ENCODE assay signal across 27 mouse cellular contexts in genomic region chr13:4183116-4183515, GRCm38 (mm10). TPM values are rescaled to one million over a fixed set of nuclear protein-coding genes. Genes with fewer than 3 reads are reported as not detected.
DNase-seq lines count a peak whose midpoint lies in the region; ATAC-seq and TF ChIP-seq lines count a peak whose summit lies in the region.
"Had no signal": no experiment of that assay in that cellular context is flagged by ENCODE, and none has a peak within 500 bp of the region (broad histone marks: within the 10 kb centered on the region; RNA-seq: fewer than 3 reads in every experiment).

No protein-coding gene starts in this region.

- WGBS in heart, embryonic 16.5 days, result 65% methylated on average over 9 of the region's 9 CpGs
- 62% methylated on average over 9 of the region's 9 CpGs for WGBS in hindbrain, embryonic 10.5 days

- 0 out of 2 replicates have a peak, but pooled peaks have one; percentile 32 for ATAC-seq in heart, embryonic 16.5 days (replicated peaks; ENCODE audit: extremely low read depth, insufficient read depth, low FRiP score)
- ATAC-seq: forebrain, embryonic 14.5 days; hindbrain, postnatal 0 days; intestine, postnatal 0 days; midbrain, embryonic 13.5 days had no signal

- no peak for TF ChIP-seq EP300 in ES-Bruce4 (IDR thresholded peaks at IDR 0.05; ENCODE audit: insufficient read depth, low read depth, low read length)

- no peak for TF ChIP-seq POLR2A in ES-Bruce4 (IDR thresholded peaks at IDR 0.05; ENCODE audit: insufficient read depth, low read length)

- no peak overlapping the region for H3K9ac ChIP-seq in heart, embryonic 16.5 days (ENCODE audit: low read length)
- no peak overlapping the region for H3K9ac ChIP-seq in ES-Bruce4 (ENCODE audit: low read depth, poor library complexity, severe bottlenecking)
- H3K9ac ChIP-seq: limb, embryonic 12.5 days; liver, embryonic 15.5 days; midbrain, embryonic 13.5 days; neural tube, embryonic 12.5 days had no signal

- H3K4me1 ChIP-seq in heart, embryonic 16.5 days (ENCODE audit: control insufficient read depth, insufficient read depth, low read length), result no peaks in the 10 kb centered on the region
- no peaks in the 10 kb centered on the region for H3K4me1 ChIP-seq in ES-Bruce4 (ENCODE audit: control insufficient read depth, insufficient read depth, low read length)
- H3K4me1 ChIP-seq in hindbrain, embryonic 10.5 days (replicated peaks), result no peaks in the 10 kb centered on the region
- H3K4me1 ChIP-seq: limb, embryonic 12.5 days; liver, embryonic 15.5 days; midbrain, embryonic 13.5 days; neural tube, embryonic 12.5 days had no signal

- no peak overlapping the region for H3K27ac ChIP-seq in heart, embryonic 16.5 days (ENCODE audit: low read length)
- peak overlapping the region; percentile 2; the same call in 1 of the 2 replicates for H3K27ac ChIP-seq in ES-Bruce4 (ENCODE audit: insufficient read depth, low read length)
- no peak overlapping the region for H3K27ac ChIP-seq in hindbrain, embryonic 10.5 days
- H3K27ac ChIP-seq: hindbrain, postnatal 0 days; limb, embryonic 12.5 days; liver, embryonic 15.5 days; midbrain, embryonic 13.5 days; neural tube, embryonic 12.5 days had no signal

- no peaks in the 10 kb centered on the region; the same call in 1 of the 2 replicates for H3K9me3 ChIP-seq in heart, embryonic 16.5 days (replicated peaks; ENCODE audit: control insufficient read depth, low read length)
- H3K9me3 ChIP-seq in ES-Bruce4 (replicated peaks; ENCODE audit: control insufficient read depth, insufficient read depth, low read length, poor library complexity, severe bottlenecking), result peaks cover 24% of the 10 kb centered on the region
- H3K9me3 ChIP-seq in hindbrain, embryonic 10.5 days, result peaks cover 13% of the 10 kb centered on the region; the same call in 1 of the 2 replicates
- H3K9me3 ChIP-seq: liver, embryonic 15.5 days; neural tube, embryonic 12.5 days had no signal

- H3K36me3 ChIP-seq in heart, embryonic 16.5 days (ENCODE audit: control insufficient read depth, insufficient read depth), result no peaks in the 10 kb centered on the region
- no peaks in the 10 kb centered on the region for H3K36me3 ChIP-seq in ES-Bruce4 (ENCODE audit: control insufficient read depth, insufficient read depth, low read length, poor library complexity, severe bottlenecking)
- no peaks in the 10 kb centered on the region for H3K36me3 ChIP-seq in hindbrain, embryonic 10.5 days
- H3K36me3 ChIP-seq: limb, embryonic 12.5 days; liver, embryonic 15.5 days; midbrain, embryonic 13.5 days; neural tube, embryonic 12.5 days had no signal

- intact Hi-C loops in heart, postnatal 14 days (cut with DNase I), result no loop called here

- no peak for TF ChIP-seq CTCF in ES-Bruce4 (IDR thresholded peaks at IDR 0.05; ENCODE audit: low read depth, low read length)

- H3K4me3 ChIP-seq in heart, embryonic 16.5 days (ENCODE audit: low read length), result no peak overlapping the region
- peak overlapping the region; percentile 27; the same call in 1 of the 2 replicates for H3K4me3 ChIP-seq in ES-Bruce4 (ENCODE audit: low read depth, low read length)
- no peak overlapping the region for H3K4me3 ChIP-seq in hindbrain, embryonic 10.5 days
- H3K4me3 ChIP-seq: erythroblast, embryonic 14.5 days; limb, embryonic 12.5 days; liver, embryonic 15.5 days; midbrain, embryonic 13.5 days; neural tube, embryonic 12.5 days had no signal

- DNase-seq in heart, postnatal 14 days, result no peak
- DNase-seq in 3134 (ENCODE audit: extremely low read depth, insufficient read length, low spot score), result peak; percentile 67
- DNase-seq in gonadal fat pad, adult 2 months (ENCODE audit: low read depth), result peak; percentile 80
- DNase-seq in thymus, postnatal 36 days, result no peak
- DNase-seq in hindbrain, embryonic 10.5 days (ENCODE audit: low spot score), result no peak
- DNase-seq in embryo, embryonic 10.5 days (ENCODE audit: low spot score), result no peak
- DNase-seq: adrenal gland, adult 2 months; cerebellum, adult 2 months; gastrocnemius, postnatal 36 days; right cerebral cortex, adult 18-20 months had no signal

- 0 out of 2 replicates have a peak overlapping the region, but pooled peaks have one; percentile 28 for H3K4me2 ChIP-seq in heart, embryonic 16.5 days (ENCODE audit: low read depth, low read length)
- H3K4me2 ChIP-seq: limb, embryonic 12.5 days; liver, embryonic 15.5 days; midbrain, embryonic 13.5 days; neural tube, embryonic 12.5 days had no signal

- no peaks in the 10 kb centered on the region for H3K27me3 ChIP-seq in heart, embryonic 16.5 days (ENCODE audit: control insufficient read depth, insufficient read depth, low read length)
- no peaks in the 10 kb centered on the region for H3K27me3 ChIP-seq in ES-Bruce4 (ENCODE audit: control insufficient read depth, insufficient read depth, low read length, poor library complexity, severe bottlenecking)
- H3K27me3 ChIP-seq in hindbrain, embryonic 10.5 days (ENCODE audit: insufficient read depth, poor library complexity, severe bottlenecking), result no peaks in the 10 kb centered on the region
- H3K27me3 ChIP-seq: limb, embryonic 12.5 days; liver, embryonic 15.5 days; midbrain, embryonic 13.5 days; neural tube, embryonic 12.5 days had no signal

RNA-seq across cellular contexts. Expression of gene Akr1c13, which starts 7.8 kb away (rescaled TPM):
- 17.0 and 30.7 TPM in 2 replicates for polyA plus RNA-seq in heart, embryonic 16.5 days (2015; fragmentation: Nextera tagmentation; extraction: Ambion mirVana)
- total RNA-seq in heart, postnatal 14 days (2021), result 1 to 10 TPM; 1.2 to 1.5 TPM
- polyA plus RNA-seq in ES-Bruce4 (2011; ENCODE audit: insufficient read depth, insufficient read length, low read depth, missing spikeins), result not detected in 2 replicates
- 18.9 and 23.6 TPM in 2 replicates for polyA plus RNA-seq in gonadal fat pad, adult 2 months (2012; rRNA removed)
- 0.65 and 0.72 TPM in 2 replicates for polyA plus RNA-seq in hindbrain, embryonic 10.5 days (2016; fragmentation: Nextera tagmentation; extraction: Ambion mirVana)
- total RNA-seq: layer of hippocampus, postnatal 25 days; left cerebral cortex, postnatal 10 days had no signal
- polyA plus RNA-seq: erythroblast, embryonic 14.5 days had no signal

RNA-seq across cellular contexts. Expression of gene Akr1c18, which starts 32.7 kb away (rescaled TPM):
- 1.00 and 1.1 TPM in 2 replicates for polyA plus RNA-seq in heart, embryonic 16.5 days (2015; fragmentation: Nextera tagmentation; extraction: Ambion mirVana)
- not detected for total RNA-seq in heart, postnatal 14 days (2021)
- polyA plus RNA-seq in ES-Bruce4 (2011; ENCODE audit: insufficient read depth, insufficient read length, low read depth, missing spikeins), result not detected in 2 replicates
- polyA plus RNA-seq in gonadal fat pad, adult 2 months (2012; rRNA removed), result 0.23 TPM in 1 of 2 replicates, not detected in the other
- not detected in 2 replicates for polyA plus RNA-seq in hindbrain, embryonic 10.5 days (2016; fragmentation: Nextera tagmentation; extraction: Ambion mirVana)
- total RNA-seq: hematopoietic stem cell, adult 5-6 weeks; hindbrain, postnatal 0 days; MEL had no signal
- polyA plus RNA-seq: cerebellum, adult 2 months; embryonic facial prominence, embryonic 11.5 days; erythroblast, embryonic 14.5 days; hindbrain, postnatal 0 days; limb, embryonic 12.5 days; midbrain, embryonic 13.5 days; neural tube, embryonic 12.5 days; testis, adult 2 months had no signal

RNA-seq across cellular contexts. Expression of gene Akr1c19, which starts 45.4 kb away (rescaled TPM):
- polyA plus RNA-seq in heart, embryonic 16.5 days (2015; fragmentation: Nextera tagmentation; extraction: Ambion mirVana), result 1.4 and 2.2 TPM in 2 replicates
- total RNA-seq in heart, postnatal 14 days (2021), result 1 to 10 TPM; 1.6 to 2.2 TPM
- 0.29 and 0.31 TPM in 2 replicates for polyA plus RNA-seq in ES-Bruce4 (2011; ENCODE audit: insufficient read depth, insufficient read length, low read depth, missing spikeins)
- 21.9 and 35.3 TPM in 2 replicates for polyA plus RNA-seq in gonadal fat pad, adult 2 months (2012; rRNA removed)
- polyA plus RNA-seq in hindbrain, embryonic 10.5 days (2016; fragmentation: Nextera tagmentation; extraction: Ambion mirVana), result 0.25 and 0.64 TPM in 2 replicates
- total RNA-seq: layer of hippocampus, postnatal 25 days; megakaryocyte progenitor cell, adult 5-6 weeks; MEL had no signal
- polyA plus RNA-seq: adrenal gland, adult 2 months; cerebellum, adult 2 months had no signal

Comparison
In these comparisons a context has a peak if more than half of its experiments do, and no peak if none do; other contexts are left out.
1. DNase-seq: peak in 3134 (single experiment) and gonadal fat pad, adult 2 months (single experiment); none in heart, postnatal 14 days (0 of 2), thymus, postnatal 36 days (0 of 2), hindbrain, embryonic 10.5 days (single experiment) and embryo, embryonic 10.5 days (single experiment).
2. RNA of gene Akr1c13, which starts 7.8 kb away (polyA plus RNA-seq): 17.0 to 30.7 TPM in heart, embryonic 16.5 days and 18.9 to 23.6 TPM in gonadal fat pad, adult 2 months; 0.65 to 0.72 TPM in hindbrain, embryonic 10.5 days and not detected in ES-Bruce4; every median in the first group is over 10 times any median in the second.